Mouse (Mus musculus): ENCODE measurements around the gene Adamtsl2. TPM values are rescaled to one million over a fixed set of nuclear protein-coding genes. Genes with fewer than 3 reads are reported as not detected.

The Adamtsl2 gene
- polyA plus RNA-seq (2016; fragmentation: Nextera tagmentation; extraction: Ambion mirVana) = 2.1 and 3.0 TPM in 2 replicates

- 4% methylated on average over 10 of the region's 10 CpGs for WGBS
- Histone ChIP-seq H3K9me3 (no peaks in the 10 kb centered on the region), H3K36me3 (replicated peaks) (no peaks in the 10 kb centered on the region), H3K4me3 (peak within 1 kb of the TSS; percentile 29; the same call in 1 of the 2 replicates), H3K27ac (replicated peaks) (peak within 1 kb of the TSS; percentile 66), H3K4me1 (peaks cover 39% of the 10 kb centered on the region), H3K27me3 (replicated peaks; ENCODE audit: low read depth, poor library complexity, severe bottlenecking) (peaks cover 34% of the 10 kb centered on the region; the same call in 1 of the 2 replicates)
- peak; percentile 74 for DNase-seq (ENCODE audit: low spot score)
Measured at GRCm38 (mm10) chr2:27079152-27079584, at the start of gene Adamtsl2. Adamtsl2 (plus strand) TSS chr2:27079379.

- no peak for DNase-seq (ENCODE audit: low spot score)
- 83% methylated on average over 2 of the region's 2 CpGs for WGBS
- no peaks in the 10 kb centered on the region for H3K36me3 ChIP-seq (replicated peaks)
- H3K4me1 ChIP-seq = peaks cover 16% of the 10 kb centered on the region
- H3K9me3 ChIP-seq = no peaks in the 10 kb centered on the region
- H3K27ac ChIP-seq (replicated peaks) = no peak overlapping the region
- H3K4me3 ChIP-seq = no peak overlapping the region
- peaks cover 26% of the 10 kb centered on the region for H3K27me3 ChIP-seq (replicated peaks; ENCODE audit: low read depth, poor library complexity, severe bottlenecking)
Measured at GRCm38 (mm10) chr2:27032361-27032760, 46.8 kb upstream of the Adamtsl2 start.

GRCm38 (mm10) chr2:27036003-27036402, 43.2 kb upstream of the Adamtsl2 start:
- Histone ChIP-seq H3K27me3 (replicated peaks; ENCODE audit: low read depth, poor library complexity, severe bottlenecking) (no peaks in the 10 kb centered on the region), H3K4me3 (no peak overlapping the region), H3K9me3 (no peaks in the 10 kb centered on the region), H3K27ac (replicated peaks) (no peak overlapping the region), H3K36me3 (replicated peaks) (no peaks in the 10 kb centered on the region), H3K4me1 (peaks cover 6% of the 10 kb centered on the region; the same call in 1 of the 2 replicates)
- DNase-seq (ENCODE audit: low spot score) = no peak
- 83% methylated on average over 3 of the region's 3 CpGs for WGBS

- Histone ChIP-seq H3K27ac (replicated peaks) (no peak overlapping the region), H3K4me1 (peaks cover 6% of the 10 kb centered on the region; the same call in 1 of the 2 replicates), H3K27me3 (replicated peaks; ENCODE audit: low read depth, poor library complexity, severe bottlenecking) (no peaks in the 10 kb centered on the region), H3K36me3 (replicated peaks) (no peaks in the 10 kb centered on the region), H3K9me3 (no peaks in the 10 kb centered on the region), H3K4me3 (no peak overlapping the region)
- no peak for DNase-seq (ENCODE audit: low spot score)
- 74% methylated on average over 4 of the region's 4 CpGs for WGBS
Measured at GRCm38 (mm10) chr2:27037008-27037407, 42.2 kb upstream of the Adamtsl2 start.

- WGBS = 2% methylated on average over 3 of the region's 3 CpGs
- peak; percentile 74 for DNase-seq (ENCODE audit: low spot score)
- Histone ChIP-seq H3K27ac (replicated peaks) (no peak overlapping the region), H3K4me3 (no peak overlapping the region), H3K4me1 (peaks cover 6% of the 10 kb centered on the region; the same call in 1 of the 2 replicates), H3K9me3 (no peaks in the 10 kb centered on the region), H3K27me3 (replicated peaks; ENCODE audit: low read depth, poor library complexity, severe bottlenecking) (no peaks in the 10 kb centered on the region), H3K36me3 (replicated peaks) (no peaks in the 10 kb centered on the region)
Measured at GRCm38 (mm10) chr2:27038596-27038995, 40.6 kb upstream of the Adamtsl2 start.

GRCm38 (mm10) chr2:27039286-27039685, 39.9 kb upstream of the Adamtsl2 start:
- H3K27ac ChIP-seq (replicated peaks) = no peak overlapping the region
- H3K4me1 ChIP-seq = peaks cover 6% of the 10 kb centered on the region; the same call in 1 of the 2 replicates
- no peak overlapping the region for H3K4me3 ChIP-seq
- 5% methylated on average over 1 of the region's 1 CpGs for WGBS
- no peaks in the 10 kb centered on the region for H3K9me3 ChIP-seq
- no peaks in the 10 kb centered on the region for H3K27me3 ChIP-seq (replicated peaks; ENCODE audit: low read depth, poor library complexity, severe bottlenecking)
- H3K36me3 ChIP-seq (replicated peaks) = no peaks in the 10 kb centered on the region
- peak; percentile 43 for DNase-seq (ENCODE audit: low spot score)

- WGBS = 61% methylated on average over 8 of the region's 8 CpGs
- no peak overlapping the region for H3K27ac ChIP-seq (replicated peaks)
- DNase-seq (ENCODE audit: low spot score) = no peak
- 0 out of 2 replicates have a peak, but pooled peaks cover 8% of the 10 kb centered on the region for H3K27me3 ChIP-seq (replicated peaks; ENCODE audit: low read depth, poor library complexity, severe bottlenecking)
- H3K36me3 ChIP-seq (replicated peaks) = no peaks in the 10 kb centered on the region
- H3K4me3 ChIP-seq = no peak overlapping the region
- H3K9me3 ChIP-seq = no peaks in the 10 kb centered on the region
- peaks cover 2% of the 10 kb centered on the region; the same call in 1 of the 2 replicates for H3K4me1 ChIP-seq
Measured at GRCm38 (mm10) chr2:27042131-27042844, 36.9 kb upstream of the Adamtsl2 start.

- H3K27ac ChIP-seq (replicated peaks) = no peak overlapping the region
- no peak overlapping the region for H3K4me3 ChIP-seq
- H3K4me1 ChIP-seq = no peaks in the 10 kb centered on the region; the same call in 1 of the 2 replicates
- H3K27me3 ChIP-seq (replicated peaks; ENCODE audit: low read depth, poor library complexity, severe bottlenecking) = 0 out of 2 replicates have a peak, but pooled peaks cover 8% of the 10 kb centered on the region
- 22% methylated on average over 3 of the region's 3 CpGs for WGBS
- DNase-seq (ENCODE audit: low spot score) = peak; percentile 88
- H3K9me3 ChIP-seq = no peaks in the 10 kb centered on the region
- no peaks in the 10 kb centered on the region for H3K36me3 ChIP-seq (replicated peaks)
Measured at GRCm38 (mm10) chr2:27043461-27043860, 35.7 kb upstream of the Adamtsl2 start.

GRCm38 (mm10) chr2:27044166-27044565, 35.0 kb upstream of the Adamtsl2 start:
- no peaks in the 10 kb centered on the region for H3K36me3 ChIP-seq (replicated peaks)
- H3K27me3 ChIP-seq (replicated peaks; ENCODE audit: low read depth, poor library complexity, severe bottlenecking) = 0 out of 2 replicates have a peak, but pooled peaks cover 8% of the 10 kb centered on the region
- H3K4me1 ChIP-seq = no peaks in the 10 kb centered on the region; the same call in 1 of the 2 replicates
- H3K9me3 ChIP-seq = no peaks in the 10 kb centered on the region
- 77% methylated on average over 4 of the region's 4 CpGs for WGBS
- no peak overlapping the region for H3K27ac ChIP-seq (replicated peaks)
- no peak for DNase-seq (ENCODE audit: low spot score)
- no peak overlapping the region for H3K4me3 ChIP-seq

GRCm38 (mm10) chr2:27044641-27045040, 34.5 kb upstream of the Adamtsl2 start:
- Histone ChIP-seq H3K4me3 (no peak overlapping the region), H3K27ac (replicated peaks) (no peak overlapping the region), H3K36me3 (replicated peaks) (no peaks in the 10 kb centered on the region), H3K9me3 (no peaks in the 10 kb centered on the region), H3K27me3 (replicated peaks; ENCODE audit: low read depth, poor library complexity, severe bottlenecking) (0 out of 2 replicates have a peak, but pooled peaks cover 8% of the 10 kb centered on the region), H3K4me1 (peaks cover 3% of the 10 kb centered on the region)
- DNase-seq (ENCODE audit: low spot score) = no peak
- 81% methylated on average over 3 of the region's 3 CpGs for WGBS

- no peak for DNase-seq (ENCODE audit: low spot score)
- H3K27ac ChIP-seq (replicated peaks) = no peak overlapping the region
- H3K27me3 ChIP-seq (replicated peaks; ENCODE audit: low read depth, poor library complexity, severe bottlenecking) = 0 out of 2 replicates have a peak, but pooled peaks cover 8% of the 10 kb centered on the region
- H3K4me3 ChIP-seq = no peak overlapping the region
- 75% methylated on average over 8 of the region's 8 CpGs for WGBS
- H3K4me1 ChIP-seq = peaks cover 5% of the 10 kb centered on the region
- no peaks in the 10 kb centered on the region for H3K36me3 ChIP-seq (replicated peaks)
- no peaks in the 10 kb centered on the region for H3K9me3 ChIP-seq
Measured at GRCm38 (mm10) chr2:27045979-27046770, 33.0 kb upstream of the Adamtsl2 start.

- H3K36me3 ChIP-seq (replicated peaks) = no peaks in the 10 kb centered on the region
- no peak for DNase-seq (ENCODE audit: low spot score)
Measured at GRCm38 (mm10) chr2:27049408-27049807, 29.8 kb upstream of the Adamtsl2 start.

More at GRCm38 (mm10) chr2:27049408-27049807, 29.8 kb upstream of the Adamtsl2 start:
- WGBS = 56% methylated on average over 6 of the region's 6 CpGs
- H3K4me1 ChIP-seq = peaks cover 5% of the 10 kb centered on the region
- H3K27me3 ChIP-seq (replicated peaks; ENCODE audit: low read depth, poor library complexity, severe bottlenecking) = 0 out of 2 replicates have a peak, but pooled peaks cover 8% of the 10 kb centered on the region
- H3K9me3 ChIP-seq = no peaks in the 10 kb centered on the region
- no peak overlapping the region for H3K27ac ChIP-seq (replicated peaks)
- H3K4me3 ChIP-seq = no peak overlapping the region

Data from embryonic facial prominence, embryonic 10.5 days (tissue).